Mouse (Mus musculus) heart, adult 2 months (tissue): Measurements from ENCODE around the gene Gm11937. TPM values are rescaled to one million over a fixed set of nuclear protein-coding genes. Genes with fewer than 3 reads are reported as not detected.
"Not testable (repeated sequence)": the region's sequence is repeated elsewhere in the genome, so short reads cannot be mapped to it uniquely, and the experiment has no call there.

Experiments used
- DNase-seq, 2 experiments: peaks; one replicate each; pipeline ENCODE4 v3.0.0; 2021
- H3K27ac ChIP-seq: fragments of 200-600 bp; 2 replicates; pipeline ENCODE4 v1.8.1; 2022
- H3K27me3 ChIP-seq: fragments of 200-500 bp; 2 replicates; pipeline ENCODE4 v1.6.1; 2012; ENCODE audit warnings: mild to moderate bottlenecking, low read length, inconsistent platforms, mixed read lengths; ENCODE audit not compliant: control insufficient read depth, insufficient read depth
- H3K36me3 ChIP-seq: fragments of 200-500 bp; 2 replicates; pipeline ENCODE4 v1.6.1; 2012; ENCODE audit warnings: low read length, inconsistent platforms; ENCODE audit not compliant: control insufficient read depth, insufficient read depth
- H3K4me1 ChIP-seq: fragments of 200-500 bp; 2 replicates; pipeline ENCODE4 v1.6.1; 2011; ENCODE audit warnings: low read length; ENCODE audit not compliant: control insufficient read depth, insufficient read depth
- H3K4me3 ChIP-seq: fragments of 200-600 bp; 2 replicates; pipeline ENCODE4 v1.8.1; 2022
- H3K79me2 ChIP-seq: fragments of 200-500 bp; replicated peaks from 2 replicates; pipeline ENCODE4 v1.6.1; 2012; ENCODE audit warnings: mild to moderate bottlenecking, inconsistent platforms, low read length, moderate library complexity, mixed read lengths; ENCODE audit not compliant: control insufficient read depth, insufficient read depth
- H3K9ac ChIP-seq: fragments of 200-500 bp; 2 replicates; pipeline ENCODE4 v1.6.1; 2012; ENCODE audit warnings: low read depth, mild to moderate bottlenecking, control low read depth, inconsistent platforms, low read length, mixed read lengths
- CTCF ChIP-seq: fragments of 200-600 bp; IDR thresholded peaks from 2 replicates; pipeline ENCODE4 v1.8.1; 2022; ENCODE audit warnings: antibody characterized with exemption, mild to moderate bottlenecking, moderate library complexity
- EP300 ChIP-seq: fragments of 200-500 bp; IDR thresholded peaks from 2 replicates; pipeline ENCODE4 v1.6.1; 2011; ENCODE audit warnings: low read depth, low read length, control low read depth; ENCODE audit not compliant: insufficient read depth
- POLR2A ChIP-seq: fragments of 200-500 bp; IDR thresholded peaks from 2 replicates; pipeline ENCODE4 v1.6.1; 2011; ENCODE audit warnings: mild to moderate bottlenecking, low read depth, low read length, control low read depth; ENCODE audit not compliant: insufficient read depth
- WGBS: fragments of 180-500 bp; shearing (Covaris S2); methylation state at CpG from one replicate; pipeline ENCODE4 v1.1.7; 2018; 5-methylcytosine and 5-hydroxymethylcytosine counted together
- intact Hi-C: fragments of 180-260 bp; cut with DNase I; formaldehyde crosslinking; loops from one replicate; pipeline ENCODE4 v1.15.1; 2025
- polyA plus RNA-seq: library from polyadenylated mRNA; depleted of rRNA; stranded (reverse); fragments of >200 nt; gene quantifications from 2 replicates; pipeline ENCODE4 v1.2.3, GENCODE M21; 2012
- total RNA-seq, 2 experiments: library from RNA; stranded (reverse); gene quantifications; 2 replicates each; pipeline ENCODE4 v1.2.3; 2021

Gene Gm11937
- total and polyA plus RNA-seq, 3 experiments, result not detected

GRCm38 (mm10) chr11:99630890-99631289 is 20.9 kb upstream of the Gm11937 start:
- intact Hi-C loops, result no loop called here
- DNase-seq, result no peak
- Histone ChIP-seq H3K79me2 (no peaks in the 10 kb centered on the region), H3K27ac (no peak overlapping the region), H3K9ac (no peak overlapping the region), H3K27me3 (no peaks in the 10 kb centered on the region; the same call in 1 of the 2 replicates), H3K4me1 (no peaks in the 10 kb centered on the region), H3K4me3 (no peak overlapping the region), H3K36me3 (no peaks in the 10 kb centered on the region)
- 52% methylated on average over 3 of the region's 3 CpGs for WGBS
- TF ChIP-seq EP300, result no peak
- TF ChIP-seq POLR2A, result no peak
- no peak for TF ChIP-seq CTCF

DNA sequence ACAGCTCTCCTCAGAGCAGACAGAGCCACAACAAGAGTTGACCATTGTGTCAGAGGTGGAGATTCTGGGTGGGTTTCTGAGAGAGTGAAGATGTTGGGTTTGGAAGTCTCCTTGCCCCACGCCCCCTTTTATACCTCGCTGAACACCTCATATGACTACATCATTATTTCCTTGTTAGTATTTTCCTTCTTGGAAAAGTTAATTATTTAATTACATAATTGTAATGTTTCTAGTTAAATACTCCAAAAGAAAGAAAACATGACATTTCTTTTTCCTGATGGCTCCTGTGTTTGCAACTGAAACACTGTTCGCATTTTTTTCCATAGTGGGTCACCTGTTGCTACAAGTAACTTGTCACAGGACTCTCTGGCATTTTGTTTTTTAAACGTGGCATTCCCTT is 18.1 kb upstream of the Gm11937 start, which contains the start of gene Krtap4-1:
Gene Krtap4-1 (minus strand): TSS at position 101 of the 400 bp plus-strand sequence.
- intact Hi-C loops, result no loop called here
- Histone ChIP-seq H3K27me3 (no peaks in the 10 kb centered on the region; the same call in 1 of the 2 replicates), H3K27ac (no peak within 1 kb of the TSS), H3K4me1 (no peaks in the 10 kb centered on the region), H3K4me3 (no peak within 1 kb of the TSS), H3K9ac (no peak within 1 kb of the TSS), H3K36me3 (no peaks in the 10 kb centered on the region), H3K79me2 (no peaks in the 10 kb centered on the region)
- no peak for TF ChIP-seq EP300
- no peak for TF ChIP-seq CTCF
- TF ChIP-seq POLR2A, result no peak
- 79% methylated on average over 4 of the region's 4 CpGs for WGBS
- no peak for DNase-seq

GRCm38 (mm10) chr11:99620335-99620734 is 10.3 kb upstream of the Gm11937 start, which contains the start of gene Gm11562:
Gene Gm11562 (minus strand): TSS chr11:99620435.
- 67% methylated on average over 2 of the region's 2 CpGs for WGBS
- H3K36me3 ChIP-seq, result no peaks in the 10 kb centered on the region
- H3K4me3 ChIP-seq, result no peak within 1 kb of the TSS
- no peak for DNase-seq
- intact Hi-C loops, result no loop called here
- H3K4me1 ChIP-seq, result no peaks in the 10 kb centered on the region
- H3K9ac ChIP-seq, result no peak within 1 kb of the TSS
- H3K27me3 ChIP-seq, result no peaks in the 10 kb centered on the region
- TF ChIP-seq EP300, result no peak
- TF ChIP-seq POLR2A, result no peak
- no peak for TF ChIP-seq CTCF
- no peaks in the 10 kb centered on the region for H3K79me2 ChIP-seq
- no peak within 1 kb of the TSS for H3K27ac ChIP-seq

- Histone ChIP-seq H3K27me3 (no peaks in the 10 kb centered on the region), H3K4me3 (no peak within 1 kb of the TSS), H3K79me2 (no peaks in the 10 kb centered on the region), H3K36me3 (no peaks in the 10 kb centered on the region), H3K27ac (no peak within 1 kb of the TSS), H3K9ac (no peak within 1 kb of the TSS), H3K4me1 (no peaks in the 10 kb centered on the region)
- WGBS, result 65% methylated on average over 3 of the region's 3 CpGs
- no peak for TF ChIP-seq CTCF
- TF ChIP-seq EP300, result no peak
- TF ChIP-seq POLR2A, result no peak
- DNase-seq, result no peak
- intact Hi-C loops, result no loop called here
These were observed 4.9 kb upstream of the Gm11937 start, which contains the start of gene Krtap2-4 for GRCm38 (mm10) chr11:99614796-99615363. Gene Krtap2-4 (minus strand): TSS chr11:99614846.

GRCm38 (mm10) chr11:99609126-99609525 is 863 bp downstream of the Gm11937 start:
- 56% methylated on average over 1 of the region's 1 CpGs for WGBS
- H3K79me2 ChIP-seq, result no peaks in the 10 kb centered on the region
- DNase-seq, result no peak
- no peak overlapping the region for H3K4me3 ChIP-seq
- H3K27me3 ChIP-seq, result no peaks in the 10 kb centered on the region
- H3K36me3 ChIP-seq, result no peaks in the 10 kb centered on the region
- intact Hi-C loops, result no loop called here
- TF ChIP-seq CTCF, result no peak
- no peak for TF ChIP-seq POLR2A
- TF ChIP-seq EP300, result no peak
- no peaks in the 10 kb centered on the region for H3K4me1 ChIP-seq
- no peak overlapping the region for H3K9ac ChIP-seq
- no peak overlapping the region for H3K27ac ChIP-seq

GRCm38 (mm10) chr11:99603208-99603607 is 6.8 kb downstream of the Gm11937 start, which contains the start of gene Gm11938:
Gene Gm11938 (minus strand): TSS chr11:99603308.
- WGBS, result 47% methylated on average over 1 of the region's 1 CpGs

GRCm38 (mm10) chr11:99597742-99598141 is 12.2 kb downstream of the Gm11937 start, which contains the start of gene Krtap9-3:
Gene Krtap9-3 (minus strand): TSS chr11:99598105.
- H3K27ac ChIP-seq, H3K36me3 ChIP-seq, H3K4me1 ChIP-seq, H3K79me2 ChIP-seq, H3K4me3 ChIP-seq, DNase-seq, intact Hi-C loops, H3K9ac ChIP-seq, H3K27me3 ChIP-seq: not testable (repeated sequence)
- whole genome bisulfite sequencing, result 88% methylated on average over 6 of the region's 6 CpGs

More at GRCm38 (mm10) chr11:99603208-99603607, 6.8 kb downstream of the Gm11937 start, which contains the start of gene Gm11938:
- H3K36me3 ChIP-seq, H3K79me2 ChIP-seq, H3K27me3 ChIP-seq, H3K4me1 ChIP-seq, DNase-seq, H3K27ac ChIP-seq, H3K9ac ChIP-seq, H3K4me3 ChIP-seq, intact Hi-C loops: not testable (repeated sequence)
